Mouse (Mus musculus) stomach, embryonic 14.5 days (tissue): ENCODE data around the gene Rgs9. TPM values are rescaled to one million over a fixed set of nuclear protein-coding genes. Genes with fewer than 3 reads are reported as not detected.

Experiments used
- ATAC-seq: fragments of 200-750 bp; cut with Nextera tagmentation; 2 replicates; pipeline ENCODE4 v1.8.0; 2017; ENCODE audit warnings: low read depth, moderate TSS enrichment; ENCODE audit not compliant: insufficient number of reproducible peaks, insufficient read depth, low FRiP score
- H3K27ac ChIP-seq: fragments of 300-500 bp; sonication (generic); 2 replicates; pipeline ENCODE4 v1.5.1; 2014; ENCODE audit warnings: mild to moderate bottlenecking, low read length, moderate library complexity, mixed read lengths
- H3K27me3 ChIP-seq: fragments of 300-500 bp; sonication (generic); 2 replicates; pipeline ENCODE4 v1.6.1; 2014; ENCODE audit warnings: low read length, control low read depth, mixed read lengths; ENCODE audit not compliant: control insufficient read depth, insufficient read depth
- H3K36me3 ChIP-seq: fragments of 300-500 bp; sonication (generic); 2 replicates; pipeline ENCODE4 v1.6.1; 2014; ENCODE audit warnings: mild to moderate bottlenecking, control low read depth, low read length, moderate library complexity, mixed read lengths; ENCODE audit not compliant: control insufficient read depth, insufficient read depth
- H3K4me1 ChIP-seq: fragments of 300-500 bp; sonication (generic); 2 replicates; pipeline ENCODE4 v1.6.1; 2014; ENCODE audit warnings: low read length, control low read depth, mixed read lengths; ENCODE audit not compliant: control insufficient read depth, insufficient read depth
- H3K4me2 ChIP-seq: fragments of 300-500 bp; sonication (generic); replicated peaks from 2 replicates; pipeline ENCODE4 v1.6.1; 2014; ENCODE audit warnings: low read depth, low read length, control low read depth
- H3K4me3 ChIP-seq: fragments of 300-500 bp; sonication (generic); 2 replicates; pipeline ENCODE4 v1.5.1; 2014; ENCODE audit warnings: low read depth, low read length, control low read depth
- H3K9ac ChIP-seq: fragments of 300-500 bp; sonication (generic); replicated peaks from 2 replicates; pipeline ENCODE4 v1.6.1; 2014; ENCODE audit warnings: low read depth, mild to moderate bottlenecking, control low read depth, low read length, moderate library complexity, mixed read lengths
- H3K9me3 ChIP-seq: fragments of 300-500 bp; sonication (generic); 2 replicates; pipeline ENCODE4 v1.6.1; 2016; ENCODE audit warnings: low read depth, low read length, control low read depth; ENCODE audit not compliant: control insufficient read depth
- WGBS: fragments of 180-500 bp; shearing (Covaris S2); extraction: QIAGEN DNeasy Blood & Tissue Kit; methylation state at CpG from one replicate; pipeline ENCODE4 v1.1.7; 2014; 5-methylcytosine and 5-hydroxymethylcytosine counted together
- polyA plus RNA-seq: library from polyadenylated mRNA; unstranded; fragments of >200 nt; fragmentation: Nextera tagmentation; extraction: Ambion mirVana; gene quantifications from 2 replicates; pipeline ENCODE4 v1.2.1, GENCODE M21; 2014

The Rgs9 gene
- polyA plus RNA-seq, 1 experiment from 2014 or later, result 1.4 TPM

DNA sequence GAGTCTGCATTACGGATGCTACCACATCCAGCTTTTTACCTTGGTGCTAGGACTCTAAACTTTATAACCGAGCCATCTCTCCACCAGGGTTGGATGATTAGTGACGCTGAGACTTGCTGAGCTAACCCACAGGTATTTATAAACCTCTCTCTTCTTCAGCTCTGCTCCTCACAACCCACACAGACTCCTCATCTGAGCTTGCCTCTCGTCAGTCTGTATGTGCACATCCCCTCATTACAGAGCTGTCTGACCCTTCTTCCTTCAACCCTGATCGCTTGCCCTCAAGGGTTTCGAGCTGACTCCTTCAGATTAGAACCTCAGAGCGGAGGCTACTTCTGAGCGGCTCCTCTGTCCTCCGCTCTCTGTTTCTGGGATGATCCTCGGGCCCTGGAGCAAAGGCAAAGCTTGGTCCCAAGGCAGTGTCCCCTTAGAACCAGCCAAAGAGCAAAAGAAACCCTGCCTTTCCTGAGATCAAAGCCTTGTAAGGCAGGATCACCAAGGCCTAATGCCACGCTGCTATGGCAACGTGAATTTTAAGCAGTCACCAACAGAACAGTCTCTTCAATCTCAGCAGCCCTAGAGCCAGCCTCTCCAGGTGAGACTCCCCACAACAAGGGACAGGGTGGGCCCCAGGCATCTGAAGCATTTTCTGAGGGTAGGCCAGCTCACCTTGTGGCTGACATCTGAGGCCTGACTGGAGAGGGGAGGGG, 79.9 kb downstream of the Rgs9 start:
- no peak overlapping the region for H3K9ac ChIP-seq
- ATAC-seq, result no peak
- H3K9me3 ChIP-seq, result no peaks in the 10 kb centered on the region
- H3K4me3 ChIP-seq, result no peak overlapping the region
- no peaks in the 10 kb centered on the region for H3K36me3 ChIP-seq
- H3K4me1 ChIP-seq, result no peaks in the 10 kb centered on the region
- H3K4me2 ChIP-seq, result no peak overlapping the region
- WGBS, result 58% methylated on average over 12 of the region's 12 CpGs
- no peak overlapping the region for H3K27ac ChIP-seq
- no peaks in the 10 kb centered on the region for H3K27me3 ChIP-seq

- Histone ChIP-seq H3K27me3 (no peaks in the 10 kb centered on the region), H3K27ac (no peak overlapping the region), H3K9me3 (no peaks in the 10 kb centered on the region), H3K4me3 (no peak overlapping the region), H3K9ac (no peak overlapping the region), H3K36me3 (no peaks in the 10 kb centered on the region), H3K4me2 (no peak overlapping the region), H3K4me1 (no peaks in the 10 kb centered on the region)
- no peak for ATAC-seq
- 58% methylated on average over 11 of the region's 11 CpGs for WGBS
Measured at GRCm38 (mm10) chr11:109210772-109211171, 87.2 kb downstream of the Rgs9 start.

DNA sequence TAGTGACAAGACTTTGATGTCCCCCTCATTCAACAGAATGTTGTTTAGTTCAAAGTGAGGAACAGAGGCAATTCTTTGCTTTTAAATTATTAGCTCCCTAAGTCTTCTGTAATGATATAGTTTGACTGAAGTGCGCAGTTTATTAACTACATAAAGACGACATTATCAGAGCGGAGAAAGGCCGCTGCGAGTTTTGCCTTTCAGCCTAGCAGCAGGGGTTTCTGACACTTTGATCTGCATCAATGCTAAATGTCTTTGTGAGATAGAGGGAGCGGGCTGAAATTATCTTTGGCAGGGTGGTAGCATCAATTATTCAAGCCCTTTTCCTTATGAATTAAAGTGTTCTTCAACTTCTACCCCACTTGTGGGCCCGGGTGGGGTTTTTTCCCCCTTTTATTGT, 87.6 kb downstream of the Rgs9 start:
- no peak for ATAC-seq
- H3K4me1 ChIP-seq, result no peaks in the 10 kb centered on the region
- H3K9me3 ChIP-seq, result no peaks in the 10 kb centered on the region
- no peaks in the 10 kb centered on the region for H3K36me3 ChIP-seq
- no peak overlapping the region for H3K4me2 ChIP-seq
- no peak overlapping the region for H3K4me3 ChIP-seq
- no peak overlapping the region for H3K9ac ChIP-seq
- H3K27ac ChIP-seq, result no peak overlapping the region
- no peaks in the 10 kb centered on the region for H3K27me3 ChIP-seq
- WGBS, result 58% methylated on average over 7 of the region's 7 CpGs

- H3K4me2 ChIP-seq, result no peak overlapping the region
- H3K9me3 ChIP-seq, result no peaks in the 10 kb centered on the region
- WGBS, result 19% methylated on average over 13 of the region's 13 CpGs
- H3K27me3 ChIP-seq, result no peaks in the 10 kb centered on the region
- no peaks in the 10 kb centered on the region for H3K4me1 ChIP-seq
- H3K9ac ChIP-seq, result no peak overlapping the region
- no peak overlapping the region for H3K27ac ChIP-seq
- H3K36me3 ChIP-seq, result no peaks in the 10 kb centered on the region
- ATAC-seq, result no peak
- H3K4me3 ChIP-seq, result no peak overlapping the region
Measured at GRCm38 (mm10) chr11:109206732-109207131, 91.2 kb downstream of the Rgs9 start.

DNA sequence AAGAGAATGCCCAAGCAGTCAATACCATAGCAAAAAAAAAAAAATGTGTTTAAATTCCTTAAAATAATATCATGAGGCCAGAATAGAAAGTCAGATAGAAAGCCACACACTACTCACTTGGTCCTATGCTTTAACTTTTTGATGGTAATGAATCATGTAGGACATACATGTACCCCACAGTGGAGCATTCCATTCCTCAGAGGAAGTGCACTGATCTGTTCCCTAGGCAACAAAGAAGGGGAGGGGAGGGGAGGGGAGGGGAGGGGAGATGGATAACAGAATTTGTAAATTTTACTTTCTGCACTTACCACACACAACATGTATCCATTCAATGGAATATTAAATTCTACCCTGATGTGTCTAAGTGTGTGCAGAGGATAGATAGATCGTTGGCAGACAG, 91.9 kb downstream of the Rgs9 start:
- Histone ChIP-seq H3K4me1 (no peaks in the 10 kb centered on the region), H3K9ac (no peak overlapping the region)
- no peak for ATAC-seq

GRCm38 (mm10) chr11:109199612-109200293, 98.2 kb downstream of the Rgs9 start:
- H3K27me3 ChIP-seq, result no peaks in the 10 kb centered on the region
- H3K4me2 ChIP-seq, result no peak overlapping the region
- H3K27ac ChIP-seq, result no peak overlapping the region
- H3K36me3 ChIP-seq, result no peaks in the 10 kb centered on the region
- no peak overlapping the region for H3K9ac ChIP-seq
- H3K4me3 ChIP-seq, result no peak overlapping the region
- no peak for ATAC-seq
- H3K9me3 ChIP-seq, result no peaks in the 10 kb centered on the region
- H3K4me1 ChIP-seq, result no peaks in the 10 kb centered on the region
- WGBS, result 35% methylated on average over 8 of the region's 8 CpGs

More for the DNA sequence above, 91.9 kb downstream of the Rgs9 start:
- no peaks in the 10 kb centered on the region for H3K9me3 ChIP-seq
- H3K27ac ChIP-seq, result no peak overlapping the region
- H3K27me3 ChIP-seq, result no peaks in the 10 kb centered on the region
- 84% methylated on average over 1 of the region's 1 CpGs for WGBS
- no peak overlapping the region for H3K4me2 ChIP-seq
- no peaks in the 10 kb centered on the region for H3K36me3 ChIP-seq
- H3K4me3 ChIP-seq, result no peak overlapping the region

DNA sequence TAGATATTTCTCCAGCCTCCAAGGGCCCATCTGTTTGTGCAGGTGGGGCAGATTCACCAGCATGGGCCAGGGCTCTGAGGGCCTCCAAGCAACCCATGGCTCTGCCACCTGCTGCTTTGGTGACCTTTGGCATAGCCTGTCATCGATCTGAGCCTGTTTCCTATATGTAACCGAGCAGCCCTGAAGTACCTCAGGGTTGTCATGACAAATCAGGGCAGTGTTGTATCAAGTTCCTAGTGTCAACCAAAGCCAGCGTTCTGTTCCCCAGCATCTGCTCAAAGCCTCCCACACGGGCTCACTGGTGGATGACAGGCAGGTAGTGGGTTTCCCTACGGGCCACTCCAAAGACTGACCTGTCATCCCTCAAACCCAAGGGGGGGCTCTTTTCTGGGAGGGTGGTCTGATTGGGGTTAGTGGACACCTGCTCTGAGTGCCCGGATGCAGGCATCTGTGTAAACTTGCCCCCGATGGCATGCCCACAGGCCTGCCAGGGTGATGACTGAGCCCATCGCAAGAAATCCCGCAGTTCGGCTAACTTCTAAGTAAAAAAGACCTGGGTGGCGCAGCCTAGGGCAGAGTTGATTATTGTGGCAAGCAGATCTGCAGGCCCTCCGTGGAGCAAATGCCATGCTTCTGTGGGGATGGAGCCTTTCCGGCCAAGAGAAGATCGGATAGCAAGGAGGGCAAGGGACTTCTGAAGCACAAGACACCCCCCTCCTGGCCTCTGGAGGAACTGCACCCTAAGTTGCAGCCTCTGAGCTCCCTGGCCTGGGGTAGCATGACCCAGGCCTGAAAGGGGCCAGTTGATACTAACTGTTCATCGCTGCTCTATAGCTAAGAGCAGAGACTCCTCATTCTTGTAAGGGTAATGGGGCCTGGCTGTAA, 105.0 kb downstream of the Rgs9 start:
- H3K36me3 ChIP-seq, result no peaks in the 10 kb centered on the region
- WGBS, result 46% methylated on average over 15 of the region's 15 CpGs
- no peak overlapping the region for H3K4me3 ChIP-seq
- H3K9ac ChIP-seq, result no peak overlapping the region
- no peaks in the 10 kb centered on the region for H3K9me3 ChIP-seq
- H3K27ac ChIP-seq, result no peak overlapping the region
- no peaks in the 10 kb centered on the region for H3K4me1 ChIP-seq
- no peak overlapping the region for H3K4me2 ChIP-seq
- peak; percentile 53 for ATAC-seq
- H3K27me3 ChIP-seq, result no peaks in the 10 kb centered on the region

DNA sequence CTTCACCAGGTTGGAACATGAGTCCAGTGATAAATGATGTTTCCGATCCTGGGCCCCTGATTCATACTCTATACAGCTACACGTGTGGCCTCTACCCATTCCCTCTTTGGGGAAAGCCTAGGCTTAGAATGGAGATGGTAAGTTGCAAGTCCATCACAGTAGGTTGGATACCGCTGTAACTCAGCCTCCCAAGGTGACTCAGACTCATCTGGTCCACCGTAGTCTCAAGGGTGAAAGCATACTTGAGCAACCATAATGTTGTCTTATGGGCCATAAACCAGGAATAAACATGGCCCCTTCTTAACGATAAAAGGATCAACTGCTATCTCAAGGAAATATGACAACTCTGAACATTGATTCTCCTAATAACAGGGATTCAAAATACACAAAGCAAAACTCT, 109.7 kb downstream of the Rgs9 start:
- Histone ChIP-seq H3K9ac (no peak overlapping the region), H3K9me3 (no peaks in the 10 kb centered on the region), H3K36me3 (no peaks in the 10 kb centered on the region), H3K4me3 (no peak overlapping the region), H3K27ac (no peak overlapping the region), H3K4me1 (no peaks in the 10 kb centered on the region), H3K4me2 (no peak overlapping the region), H3K27me3 (no peaks in the 10 kb centered on the region)
- WGBS, result 85% methylated on average over 5 of the region's 5 CpGs
- no peak for ATAC-seq
